Mouse (Mus musculus) intestine, embryonic 14.5 days (tissue): ENCODE data around the gene Cpox. TPM values are rescaled to one million over a fixed set of nuclear protein-coding genes. Genes with fewer than 3 reads are reported as not detected.
"Not testable (repeated sequence)": the region's sequence is repeated elsewhere in the genome, so short reads cannot be mapped to it uniquely, and the experiment has no call there.

Experiments used
- ATAC-seq: fragments of 200-750 bp; cut with Nextera tagmentation; replicated peaks from 2 replicates; pipeline ENCODE4 v1.8.0; 2017; ENCODE audit warnings: low read depth, moderate number of reproducible peaks, moderate TSS enrichment, moderate library complexity; ENCODE audit not compliant: low FRiP score, low TSS enrichment
- DNase-seq: peaks from one replicate; pipeline ENCODE4 v3.0.0-alpha.2; 2018; ENCODE audit warnings: low spot score
- H3K27ac ChIP-seq: fragments of 300-500 bp; sonication (generic); 2 replicates; pipeline ENCODE4 v1.5.1; 2014; ENCODE audit warnings: low read depth, mild to moderate bottlenecking, control low read depth
- H3K27me3 ChIP-seq: fragments of 300-500 bp; sonication (generic); replicated peaks from 2 replicates; pipeline ENCODE4 v1.6.1; 2014; ENCODE audit warnings: low read length, control low read depth; ENCODE audit not compliant: control insufficient read depth, insufficient read depth
- H3K36me3 ChIP-seq: fragments of 300-500 bp; sonication (generic); 2 replicates; pipeline ENCODE4 v1.6.1; 2014; ENCODE audit warnings: low read length, control low read depth; ENCODE audit not compliant: control insufficient read depth, insufficient read depth
- H3K4me1 ChIP-seq: fragments of 300-500 bp; sonication (generic); replicated peaks from 2 replicates; pipeline ENCODE4 v1.6.1; 2014; ENCODE audit warnings: low read length, control low read depth, mixed read lengths; ENCODE audit not compliant: control insufficient read depth, insufficient read depth
- H3K4me2 ChIP-seq: fragments of 300-500 bp; sonication (generic); 2 replicates; pipeline ENCODE4 v1.6.1; 2014; ENCODE audit warnings: low read length
- H3K4me3 ChIP-seq: fragments of 300-500 bp; sonication (generic); 2 replicates; pipeline ENCODE4 v1.5.1; 2014; ENCODE audit warnings: low read depth, low read length, control low read depth, mixed read lengths
- H3K9ac ChIP-seq: fragments of 300-500 bp; sonication (generic); 2 replicates; pipeline ENCODE4 v1.6.1; 2014; ENCODE audit warnings: mild to moderate bottlenecking, low read length
- H3K9me3 ChIP-seq: fragments of 300-500 bp; sonication (generic); 2 replicates; pipeline ENCODE4 v1.6.1; 2016; ENCODE audit warnings: low read length, control low read depth; ENCODE audit not compliant: control insufficient read depth
- WGBS: fragments of 180-500 bp; shearing (Covaris S2); extraction: QIAGEN DNeasy Blood & Tissue Kit; methylation state at CpG from one replicate; pipeline ENCODE4 v1.1.7; 2014; 5-methylcytosine and 5-hydroxymethylcytosine counted together
- polyA plus RNA-seq: library from polyadenylated mRNA; unstranded; fragments of >200 nt; fragmentation: Nextera tagmentation; extraction: Ambion mirVana; gene quantifications from 2 replicates; pipeline ENCODE4 v1.2.1, GENCODE M21; 2014

The Cpox gene
- polyA plus RNA-seq, 1 experiment from 2014 or later: 32.4 TPM

DNA sequence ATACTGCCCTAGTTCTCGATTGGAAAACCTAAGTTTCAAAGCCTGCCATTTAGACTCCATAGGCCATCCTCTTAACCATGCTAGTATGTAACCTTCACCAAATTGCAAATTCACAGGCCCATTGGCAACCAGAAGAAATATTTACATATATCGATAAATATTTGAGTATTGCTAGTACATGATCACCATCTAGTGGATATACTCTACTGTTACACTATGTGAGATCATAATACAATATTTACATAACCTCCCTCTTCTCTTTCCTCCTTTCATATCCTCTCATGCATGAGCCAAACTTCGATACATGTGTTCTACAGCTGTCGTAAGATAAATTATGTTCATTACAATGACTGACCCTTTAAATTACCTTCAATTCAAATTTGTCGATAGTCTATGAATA, 7.1 kb upstream of the Cpox start:
- Histone ChIP-seq H3K27me3 (no peaks in the 10 kb centered on the region), H3K27ac (no peak overlapping the region), H3K4me1 (no peaks in the 10 kb centered on the region), H3K4me3 (no peak overlapping the region), H3K9me3 (no peaks in the 10 kb centered on the region), H3K4me2 (no peak overlapping the region), H3K9ac (no peak overlapping the region), H3K36me3 (no peaks in the 10 kb centered on the region)
- 61% methylated on average over 5 of the region's 5 CpGs for WGBS
- ATAC-seq: peak; percentile 52; the same call in 1 of the 2 replicates
- no peak for DNase-seq

GRCm38 (mm10) chr16:58663816-58664215, 6.3 kb upstream of the Cpox start:
- H3K9me3 ChIP-seq: no peaks in the 10 kb centered on the region
- no peak for ATAC-seq
- H3K9ac ChIP-seq: no peak overlapping the region
- no peak for DNase-seq
- H3K4me2 ChIP-seq: no peak overlapping the region
- WGBS: 82% methylated on average over 2 of the region's 2 CpGs
- H3K27ac ChIP-seq: no peak overlapping the region
- H3K4me1 ChIP-seq: no peaks in the 10 kb centered on the region
- H3K4me3 ChIP-seq: no peak overlapping the region
- H3K27me3 ChIP-seq: no peaks in the 10 kb centered on the region
- no peaks in the 10 kb centered on the region for H3K36me3 ChIP-seq

DNA sequence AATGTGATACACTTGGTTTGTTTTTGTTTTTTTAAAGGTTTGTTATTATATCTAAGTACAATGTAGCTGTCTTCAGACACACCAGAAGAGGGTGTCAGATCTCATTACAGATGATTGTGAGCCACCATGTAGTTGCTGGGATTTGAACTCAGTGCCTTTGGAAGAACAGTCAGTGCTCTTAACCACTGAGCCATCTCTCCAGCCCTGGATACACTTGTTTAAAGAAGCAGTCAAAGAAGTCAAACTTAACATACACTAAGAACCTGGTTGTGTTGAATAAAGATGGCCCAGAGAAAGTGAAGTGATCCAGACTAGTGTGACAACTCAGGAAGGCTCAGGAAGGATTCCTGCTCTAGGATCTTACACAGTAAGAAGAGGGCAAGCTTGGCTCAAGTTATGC, 5.0 kb upstream of the Cpox start:
- not testable (repeated sequence) for ATAC-seq, H3K36me3 ChIP-seq, H3K27me3 ChIP-seq, H3K4me1 ChIP-seq, H3K9ac ChIP-seq, H3K4me2 ChIP-seq, DNase-seq, H3K4me3 ChIP-seq, H3K27ac ChIP-seq, H3K9me3 ChIP-seq

DNA sequence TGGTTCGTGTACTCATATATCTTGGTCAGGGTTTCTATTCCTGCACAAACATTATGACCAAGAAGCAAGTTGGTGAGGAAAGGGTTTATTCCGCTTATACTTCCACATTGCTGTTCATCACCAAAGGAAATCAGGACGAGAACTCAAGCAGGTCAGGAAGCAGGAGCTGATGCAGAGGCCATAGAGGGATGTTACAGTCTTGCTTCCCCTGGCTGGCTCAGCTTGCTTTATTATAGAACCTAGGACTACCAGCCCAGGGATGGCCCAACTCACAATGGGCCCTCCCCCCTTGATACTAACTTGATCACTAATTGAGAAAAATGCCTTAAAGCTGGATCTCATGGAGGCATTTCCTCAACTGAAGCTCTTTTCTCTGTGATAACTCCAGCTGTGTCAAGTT, 3.4 kb upstream of the Cpox start:
- ATAC-seq, H3K9ac ChIP-seq, H3K27me3 ChIP-seq, DNase-seq, H3K36me3 ChIP-seq, H3K9me3 ChIP-seq, H3K4me2 ChIP-seq, H3K4me1 ChIP-seq, H3K4me3 ChIP-seq, H3K27ac ChIP-seq: not testable (repeated sequence)
- WGBS: 89% methylated on average over 3 of the region's 3 CpGs

DNA sequence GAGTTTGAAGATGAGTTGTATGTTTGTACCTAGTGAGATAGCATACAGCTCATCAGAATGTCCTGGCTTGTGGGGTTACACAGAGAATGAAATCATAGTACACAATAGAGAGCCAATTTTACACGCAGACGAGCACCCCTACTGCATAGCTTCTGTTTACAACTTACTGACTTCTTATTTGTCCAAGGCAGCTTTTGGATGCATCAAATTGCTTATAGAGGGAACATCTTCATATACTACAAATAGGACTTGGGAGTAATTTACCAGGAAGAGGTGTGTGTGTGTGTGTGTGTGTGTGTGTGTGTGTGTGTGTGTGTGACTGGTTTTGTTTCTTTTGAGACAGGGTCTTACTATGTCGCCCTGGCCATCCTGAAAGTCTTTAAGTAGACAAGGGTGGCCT, 1.5 kb upstream of the Cpox start:
- Histone ChIP-seq H3K36me3 (peaks cover 6% of the 10 kb centered on the region), H3K27ac (no peak overlapping the region), H3K4me1 (peaks cover 7% of the 10 kb centered on the region), H3K4me3 (no peak overlapping the region), H3K9ac (no peak overlapping the region), H3K9me3 (no peaks in the 10 kb centered on the region), H3K27me3 (no peaks in the 10 kb centered on the region), H3K4me2 (no peak overlapping the region)
- DNase-seq: no peak
- no peak for ATAC-seq
- WGBS: 82% methylated on average over 3 of the region's 3 CpGs

DNA sequence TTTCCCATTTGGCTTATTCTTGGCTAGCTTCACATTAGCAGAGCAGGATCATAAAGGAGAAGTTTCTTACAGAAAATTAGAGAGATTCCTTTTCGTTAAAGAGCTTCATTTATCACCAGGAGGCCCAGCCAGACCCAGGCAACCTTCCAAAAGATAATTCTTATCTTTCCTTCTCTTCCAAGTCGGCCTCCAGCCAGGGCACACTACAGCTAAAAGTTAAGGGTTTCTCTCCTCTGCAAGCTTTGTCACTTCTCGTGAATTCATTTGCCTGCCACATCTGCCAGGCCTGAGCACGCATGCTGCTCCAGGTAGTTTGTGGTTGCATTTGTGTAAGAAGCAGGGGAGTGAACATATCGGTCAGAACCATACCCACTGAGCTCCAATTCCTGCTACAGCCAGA, 828 bp upstream of the Cpox start:
- no peak overlapping the region for H3K9ac ChIP-seq
- peak overlapping the region; percentile 74; the same call in 1 of the 2 replicates for H3K4me2 ChIP-seq
- H3K4me1 ChIP-seq: peaks cover 7% of the 10 kb centered on the region
- peaks cover 13% of the 10 kb centered on the region for H3K36me3 ChIP-seq
- DNase-seq (peak; percentile 58), ATAC-seq (no peak)
- H3K27ac ChIP-seq: peak overlapping the region; percentile 79; the same call in 1 of the 2 replicates
- no peaks in the 10 kb centered on the region for H3K9me3 ChIP-seq
- 51% methylated on average over 5 of the region's 5 CpGs for WGBS
- H3K4me3 ChIP-seq: no peak overlapping the region; the same call in 1 of the 2 replicates
- no peaks in the 10 kb centered on the region for H3K27me3 ChIP-seq

DNA sequence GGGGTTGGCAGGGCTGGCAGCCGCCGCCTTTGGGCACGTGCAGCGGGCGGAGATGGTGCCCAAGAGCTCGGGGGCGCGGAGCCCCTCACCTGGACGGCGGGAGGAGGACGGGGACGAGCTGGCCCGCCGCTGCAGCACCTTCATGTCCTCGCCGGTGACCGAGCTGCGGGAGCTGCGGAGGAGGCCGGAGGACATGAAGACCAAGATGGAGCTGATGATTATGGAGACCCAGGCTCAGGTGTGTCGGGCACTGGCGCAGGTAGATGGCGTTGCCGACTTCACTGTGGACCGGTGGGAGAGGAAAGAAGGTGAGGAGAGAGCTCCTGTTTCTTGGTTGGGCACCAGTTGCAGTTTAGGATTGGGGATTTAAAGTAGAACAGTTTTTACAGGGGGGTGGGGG, 551 bp downstream of the Cpox start:
- no peaks in the 10 kb centered on the region for H3K27me3 ChIP-seq
- H3K4me2 ChIP-seq: peak overlapping the region; percentile 74
- DNase-seq (no peak), ATAC-seq (peak; percentile 28)
- H3K4me3 ChIP-seq: peak overlapping the region; percentile 88
- peaks cover 7% of the 10 kb centered on the region for H3K4me1 ChIP-seq
- peaks cover 25% of the 10 kb centered on the region for H3K36me3 ChIP-seq
- H3K9me3 ChIP-seq: no peaks in the 10 kb centered on the region
- peak overlapping the region; percentile 76 for H3K9ac ChIP-seq
- peak overlapping the region; percentile 79 for H3K27ac ChIP-seq
- WGBS: under 1% methylated on average over 25 of the region's 25 CpGs

- no peak for ATAC-seq
- Histone ChIP-seq H3K9ac (0 out of 2 replicates have a peak overlapping the region, but pooled peaks have one; percentile 76), H3K4me3 (peak overlapping the region; percentile 88), H3K27me3 (no peaks in the 10 kb centered on the region), H3K4me2 (peak overlapping the region; percentile 74), H3K27ac (no peak overlapping the region), H3K4me1 (peaks cover 7% of the 10 kb centered on the region), H3K9me3 (no peaks in the 10 kb centered on the region), H3K36me3 (peaks cover 33% of the 10 kb centered on the region)
- WGBS: 75% methylated on average over 8 of the region's 8 CpGs
- no peak for DNase-seq
Measured at GRCm38 (mm10) chr16:58671212-58671985, 1.3 kb downstream of the Cpox start.

DNA sequence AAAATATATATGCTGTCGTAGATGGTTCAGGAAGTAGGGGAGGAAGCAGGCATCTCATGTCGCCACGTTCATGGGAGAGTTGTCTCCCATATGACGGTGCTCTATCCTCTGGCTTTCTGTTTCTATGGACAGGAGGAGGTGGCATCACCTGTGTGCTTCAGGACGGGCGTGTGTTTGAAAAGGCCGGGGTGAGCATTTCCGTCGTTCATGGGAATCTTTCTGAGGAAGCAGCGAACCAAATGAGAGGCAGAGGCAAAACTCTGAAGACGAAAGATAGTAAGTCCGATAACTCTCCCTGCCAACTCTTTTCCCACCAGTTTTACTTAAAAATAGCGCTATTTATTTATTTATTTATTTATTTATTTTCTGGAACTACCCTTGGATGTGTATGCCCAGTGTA, 2.3 kb downstream of the Cpox start:
- H3K4me2 ChIP-seq: no peak overlapping the region
- DNase-seq (no peak), ATAC-seq (no peak)
- H3K4me1 ChIP-seq: peaks cover 7% of the 10 kb centered on the region
- H3K27ac ChIP-seq: no peak overlapping the region
- H3K9me3 ChIP-seq: no peaks in the 10 kb centered on the region
- H3K27me3 ChIP-seq: no peaks in the 10 kb centered on the region
- no peak overlapping the region for H3K9ac ChIP-seq
- H3K36me3 ChIP-seq: peaks cover 43% of the 10 kb centered on the region
- H3K4me3 ChIP-seq: no peak overlapping the region
- WGBS: 91% methylated on average over 13 of the region's 13 CpGs
